Mouse (Mus musculus): ENCODE results near the gene Pnrc2.

The Pnrc2 gene

GRCm38 (mm10) chr4:135891539-135891938, 17.9 kb upstream of the Pnrc2 start:
- no peak for DNase-seq (ENCODE audit: low spot score)

- peak; percentile 83 for DNase-seq (ENCODE audit: low spot score)
These were observed 16.2 kb upstream of the Pnrc2 start for GRCm38 (mm10) chr4:135889884-135890283.

- no peak for DNase-seq (ENCODE audit: low spot score)
These were observed 15.7 kb upstream of the Pnrc2 start for GRCm38 (mm10) chr4:135889146-135889883.

GRCm38 (mm10) chr4:135888448-135889057, 14.9 kb upstream of the Pnrc2 start:
- no peak for DNase-seq (ENCODE audit: low spot score)

GRCm38 (mm10) chr4:135886184-135886583, 12.5 kb upstream of the Pnrc2 start:
- no peak for DNase-seq (ENCODE audit: low spot score)

- no peak for DNase-seq (ENCODE audit: low spot score)
These were observed 12.0 kb upstream of the Pnrc2 start for GRCm38 (mm10) chr4:135885676-135886075.

GRCm38 (mm10) chr4:135884531-135884930, 10.9 kb upstream of the Pnrc2 start:
- DNase-seq (ENCODE audit: low spot score) = no peak

GRCm38 (mm10) chr4:135883881-135884516, 10.3 kb upstream of the Pnrc2 start:
- DNase-seq (ENCODE audit: low spot score) = no peak

GRCm38 (mm10) chr4:135883401-135883851, 9.8 kb upstream of the Pnrc2 start:
- no peak for DNase-seq (ENCODE audit: low spot score)

GRCm38 (mm10) chr4:135882023-135882422, 8.4 kb upstream of the Pnrc2 start:
- no peak for DNase-seq (ENCODE audit: low spot score)

- DNase-seq (ENCODE audit: low spot score) = no peak
These were observed 6.9 kb upstream of the Pnrc2 start for GRCm38 (mm10) chr4:135880576-135880975.

GRCm38 (mm10) chr4:135880018-135880417, 6.4 kb upstream of the Pnrc2 start:
- DNase-seq (ENCODE audit: low spot score) = no peak

- no peak for DNase-seq (ENCODE audit: low spot score)
These were observed 5.4 kb upstream of the Pnrc2 start for GRCm38 (mm10) chr4:135879021-135879420.

GRCm38 (mm10) chr4:135877742-135878141, 4.1 kb upstream of the Pnrc2 start:
- DNase-seq (ENCODE audit: low spot score) = no peak

- peak; percentile 95 for DNase-seq (ENCODE audit: low spot score)
These were observed 3.0 kb upstream of the Pnrc2 start for GRCm38 (mm10) chr4:135876583-135877020.

GRCm38 (mm10) chr4:135875991-135876582, 2.4 kb upstream of the Pnrc2 start:
- DNase-seq (ENCODE audit: low spot score) = no peak

GRCm38 (mm10) chr4:135875546-135875945, 1.9 kb upstream of the Pnrc2 start:
- peak; percentile 44 for DNase-seq (ENCODE audit: low spot score)

- DNase-seq (ENCODE audit: low spot score) = no peak
These were observed 1.2 kb upstream of the Pnrc2 start for GRCm38 (mm10) chr4:135874564-135875535.

GRCm38 (mm10) chr4:135872589-135873391, 860 bp downstream of the Pnrc2 start:
- DNase-seq (ENCODE audit: low spot score) = no peak

- no peak for DNase-seq (ENCODE audit: low spot score)
These were observed 1.6 kb downstream of the Pnrc2 start for GRCm38 (mm10) chr4:135872015-135872414.

All from T-cell, adult 2 months (primary cell).